Mouse (Mus musculus): ENCODE results near the gene Fam205c.
"Not testable (repeated sequence)": the region's sequence is repeated elsewhere in the genome, so short reads cannot be mapped to it uniquely, and the experiment has no call there.

Fam205c gene

DNA sequence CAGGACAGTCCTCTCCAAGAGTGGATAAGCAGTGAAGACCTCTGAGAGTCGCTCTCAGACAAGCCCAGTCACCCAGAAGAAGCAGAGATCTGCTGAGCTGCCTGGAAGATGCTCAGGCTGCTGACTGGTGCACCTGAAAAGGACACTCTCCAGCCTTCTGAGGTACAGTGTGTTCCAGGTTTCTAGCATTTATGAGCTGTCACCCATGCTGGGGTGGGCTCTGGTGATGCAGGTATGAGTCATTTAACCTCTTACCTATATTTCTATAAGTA, 6.6 kb upstream of the Fam205c start:
- in situ Hi-C loops (cut with MboI; ENCODE audit: low pct_unique_long_range_greater_than_20kb in 1 of 2, low sequenced_read_pairs in 2 of 2, unreplicated experiment in 1 of 2) = no loop called here

- in situ Hi-C loops (cut with MboI; ENCODE audit: low pct_unique_long_range_greater_than_20kb in 1 of 2, low sequenced_read_pairs in 2 of 2, unreplicated experiment in 1 of 2) = loop anchor here in 1 of 2 experiments (5.0 kb wide), 1 partner anchor 82 kb away; no protein-coding TSS in a partner anchor
Measured at GRCm38 (mm10) chr4:42879829-42880676, 6.0 kb upstream of the Fam205c start.

DNA sequence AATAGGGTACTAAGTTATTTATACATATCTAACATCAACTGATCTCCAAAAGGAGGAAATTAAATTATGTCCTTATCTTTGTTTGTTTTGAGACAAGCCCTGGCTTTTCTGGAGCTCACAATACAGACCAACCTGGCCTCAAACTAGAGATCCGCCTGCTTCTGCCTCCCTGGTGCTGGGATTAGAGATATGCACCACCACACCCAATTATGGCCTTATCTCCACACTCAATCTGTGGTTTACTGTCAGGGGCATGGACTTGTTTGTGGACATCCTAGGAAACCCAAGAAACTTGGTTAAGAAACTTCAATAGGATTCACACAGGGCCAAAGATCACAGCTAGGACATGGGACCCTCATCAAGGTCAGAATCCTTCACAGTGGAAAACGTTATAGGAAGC, 3.6 kb upstream of the Fam205c start:
- in situ Hi-C loops (cut with MboI; ENCODE audit: low pct_unique_long_range_greater_than_20kb in 1 of 2, low sequenced_read_pairs in 2 of 2, unreplicated experiment in 1 of 2) = loop anchor here in 1 of 2 experiments (5.0 kb wide), 1 partner anchor 85 kb away; no protein-coding TSS in a partner anchor

DNA sequence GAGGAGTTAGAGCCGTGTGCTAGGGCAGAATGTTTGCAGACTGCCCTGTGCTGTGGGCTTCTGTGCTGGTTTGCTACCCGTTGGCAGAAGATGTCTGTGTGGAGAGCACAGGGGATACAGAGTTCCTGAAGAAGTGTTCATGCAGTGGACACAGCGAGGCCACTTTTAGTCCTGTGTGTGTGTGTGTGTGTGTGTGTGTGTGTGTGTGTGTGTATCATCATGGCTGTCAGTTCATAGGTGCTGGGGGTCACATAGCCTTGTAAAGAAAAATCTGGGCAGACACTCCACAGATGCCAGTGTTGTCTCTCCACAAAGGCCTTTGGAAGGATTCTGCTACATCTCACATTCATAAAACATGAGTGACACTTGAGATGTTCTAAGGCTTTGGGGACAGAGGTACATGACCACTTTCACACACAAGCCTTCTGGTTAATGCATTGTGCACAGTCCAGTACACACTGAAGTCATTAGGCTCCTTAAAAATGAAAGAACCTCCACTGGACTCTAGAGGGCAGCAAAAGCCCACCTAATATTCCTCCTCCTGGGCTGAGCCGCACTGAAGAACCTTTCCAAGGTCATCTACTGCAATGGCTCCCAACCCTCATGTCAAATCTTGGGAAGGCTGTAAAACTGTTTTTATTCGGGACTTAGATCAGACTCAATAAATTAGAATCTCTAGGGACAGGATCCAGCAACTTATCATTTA, 2.7 kb upstream of the Fam205c start:
- in situ Hi-C loops (cut with MboI; ENCODE audit: low pct_unique_long_range_greater_than_20kb in 1 of 2, low sequenced_read_pairs in 2 of 2, unreplicated experiment in 1 of 2) = loop anchor here in 1 of 2 experiments (5.0 kb wide), 1 partner anchor 86 kb away; no protein-coding TSS in a partner anchor

DNA sequence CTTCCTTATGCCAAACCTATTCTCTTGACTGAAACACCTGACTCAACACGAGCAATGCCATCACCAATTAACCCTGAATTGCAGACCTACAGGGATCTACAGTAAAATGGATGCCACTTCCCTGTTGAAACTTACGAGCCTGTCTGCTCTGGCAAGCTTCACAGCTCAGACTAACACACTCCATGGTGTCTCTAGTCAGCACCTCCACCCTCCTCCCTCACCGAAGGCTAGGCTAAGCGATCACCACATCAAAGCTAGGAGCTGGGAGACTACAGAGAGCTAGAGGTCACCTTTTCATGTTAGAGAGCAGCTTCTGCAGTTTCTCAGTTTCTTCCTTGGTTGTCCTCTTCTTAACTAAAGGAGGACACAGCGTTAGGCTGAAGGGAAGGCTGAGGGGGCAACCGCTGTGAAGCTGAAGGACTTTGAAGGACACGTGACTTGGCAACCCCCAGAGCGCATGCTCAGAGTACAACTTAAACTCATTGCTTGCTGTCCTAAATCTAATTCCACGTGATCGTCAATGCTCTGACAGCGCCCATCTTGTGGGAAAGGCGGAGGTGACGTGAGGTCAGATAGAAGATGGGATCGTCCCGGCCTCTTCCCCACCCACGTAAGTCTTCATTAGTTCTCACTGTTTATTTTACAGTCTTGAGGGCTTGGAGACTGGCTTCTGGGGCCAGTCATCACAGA, 1.1 kb downstream of the Fam205c start:
- in situ Hi-C loops (cut with MboI; ENCODE audit: low pct_unique_long_range_greater_than_20kb in 1 of 2, low sequenced_read_pairs in 2 of 2, unreplicated experiment in 1 of 2) = loop anchor here in 1 of 2 experiments (5.0 kb wide), 1 partner anchor 89 kb away; no protein-coding TSS in a partner anchor

- in situ Hi-C loops (cut with MboI; ENCODE audit: low pct_unique_long_range_greater_than_20kb in 1 of 2, low sequenced_read_pairs in 2 of 2, unreplicated experiment in 1 of 2) = loop anchor here in 1 of 2 experiments (5.0 kb wide), 1 partner anchor 90 kb away; no protein-coding TSS in a partner anchor
Measured at GRCm38 (mm10) chr4:42872151-42872550, 1.9 kb downstream of the Fam205c start.

DNA sequence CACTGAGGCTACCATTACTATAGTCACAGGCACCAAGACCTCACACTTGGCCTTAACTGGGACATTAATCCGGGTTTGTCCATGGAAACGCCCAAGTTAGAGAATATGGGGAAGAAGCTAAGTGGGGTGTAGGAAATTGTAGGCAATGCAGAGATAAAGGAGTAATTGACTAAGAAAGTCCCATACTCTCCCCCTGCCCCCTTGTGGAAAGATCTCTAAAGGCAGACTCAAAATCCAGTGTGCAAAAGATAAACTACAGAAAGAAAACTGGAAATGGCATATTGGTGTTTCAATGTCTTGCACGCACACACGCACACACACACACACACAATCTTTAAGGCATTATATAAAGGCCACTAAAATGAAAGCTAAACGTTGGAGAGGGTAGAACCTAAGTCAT, 3.3 kb downstream of the Fam205c start:
- in situ Hi-C loops (cut with MboI; ENCODE audit: low pct_unique_long_range_greater_than_20kb in 1 of 2, low sequenced_read_pairs in 2 of 2, unreplicated experiment in 1 of 2) = loop anchor here in 1 of 2 experiments (5.0 kb wide), 1 partner anchor 92 kb away; no protein-coding TSS in a partner anchor

DNA sequence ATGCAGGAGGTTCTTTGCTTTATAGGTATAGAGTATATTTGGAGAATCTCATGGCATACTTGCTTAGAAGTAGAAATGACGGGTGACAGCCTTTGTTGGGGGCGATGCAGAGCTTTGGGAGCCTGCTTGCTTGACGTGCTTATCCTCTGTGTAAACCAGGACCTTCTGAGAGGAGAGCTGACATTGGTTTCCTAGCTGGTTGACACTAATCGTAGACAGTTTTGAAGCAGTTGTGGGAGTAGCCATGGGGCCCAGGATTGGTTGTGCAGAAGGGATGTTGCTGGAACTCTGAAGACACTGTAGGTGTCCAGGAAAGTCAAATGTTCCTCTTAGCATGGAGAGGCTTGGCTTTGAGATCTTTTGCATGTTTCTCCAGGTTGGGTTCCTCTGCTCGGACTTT, 5.8 kb downstream of the Fam205c start:
- in situ Hi-C loops (cut with MboI; ENCODE audit: low pct_unique_long_range_greater_than_20kb in 1 of 2, low sequenced_read_pairs in 2 of 2, unreplicated experiment in 1 of 2) = no loop called here

- in situ Hi-C loops (cut with MboI; ENCODE audit: low pct_unique_long_range_greater_than_20kb in 1 of 2, low sequenced_read_pairs in 2 of 2, unreplicated experiment in 1 of 2) = no loop called here
Measured at GRCm38 (mm10) chr4:42867390-42867789, 6.6 kb downstream of the Fam205c start.

DNA sequence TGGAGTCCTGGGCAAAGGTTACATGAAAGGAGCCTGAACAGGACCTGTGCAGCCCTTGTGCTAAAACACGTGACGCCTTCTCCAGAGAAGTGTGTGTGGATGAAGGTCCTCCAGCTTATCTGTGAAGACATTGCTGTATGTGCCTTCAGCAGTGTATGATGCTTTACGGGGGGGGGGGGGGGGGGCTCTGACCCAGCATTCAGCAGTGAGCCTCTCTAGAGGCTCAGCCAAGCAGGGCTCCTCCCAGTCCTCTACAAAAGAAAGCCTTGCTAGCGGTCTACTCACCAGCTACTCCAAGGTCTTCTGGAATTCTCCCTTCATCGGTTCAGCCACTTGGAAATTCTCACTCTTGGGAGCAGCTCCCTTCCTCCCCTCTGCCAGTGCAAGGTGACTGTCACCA, 10.5 kb downstream of the Fam205c start:
- in situ Hi-C loops (cut with MboI; ENCODE audit: low pct_unique_long_range_greater_than_20kb in 1 of 2, low sequenced_read_pairs in 2 of 2, unreplicated experiment in 1 of 2) = not testable (repeated sequence)

DNA sequence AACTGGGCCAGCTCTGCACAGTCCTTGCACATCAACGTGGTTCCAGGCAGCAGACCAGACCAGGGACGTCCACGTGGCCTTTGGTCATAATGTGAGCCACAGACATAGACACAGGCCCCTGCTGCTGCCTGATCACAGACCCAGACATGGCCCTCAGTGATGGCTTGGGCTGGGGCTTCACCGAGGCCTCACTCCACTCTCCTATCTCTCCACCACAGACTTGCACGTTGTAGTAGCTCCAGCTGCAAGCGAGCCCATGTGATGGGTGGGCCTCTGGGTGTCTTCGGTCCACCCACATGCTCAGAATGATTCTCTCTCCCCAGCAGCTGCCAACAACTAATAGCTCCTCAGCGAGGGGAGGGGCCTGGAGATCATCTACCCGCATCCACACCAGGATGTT, 13.6 kb downstream of the Fam205c start:
- in situ Hi-C loops (cut with MboI; ENCODE audit: low pct_unique_long_range_greater_than_20kb in 1 of 2, low sequenced_read_pairs in 2 of 2, unreplicated experiment in 1 of 2) = not testable (repeated sequence)

- in situ Hi-C loops (cut with MboI; ENCODE audit: low pct_unique_long_range_greater_than_20kb in 1 of 2, low sequenced_read_pairs in 2 of 2, unreplicated experiment in 1 of 2) = not testable (repeated sequence)
Measured at GRCm38 (mm10) chr4:42856671-42857070, 17.4 kb downstream of the Fam205c start, which contains the start of gene Gm12394. Gene Gm12394 (minus strand): TSS chr4:42856771.

GRCm38 (mm10) chr4:42853788-42854187, 20.2 kb downstream of the Fam205c start, which contains the start of gene Fam205a1:
Gene Fam205a1 (minus strand): TSS chr4:42853888.
- in situ Hi-C loops (cut with MboI; ENCODE audit: low pct_unique_long_range_greater_than_20kb in 1 of 2, low sequenced_read_pairs in 2 of 2, unreplicated experiment in 1 of 2) = not testable (repeated sequence)
